Mouse (Mus musculus) layer of hippocampus, adult 2 months (tissue): Measurements from ENCODE around the gene Tubal3. TPM values are rescaled to one million over a fixed set of nuclear protein-coding genes. Genes with fewer than 3 reads are reported as not detected.
"Not testable (repeated sequence)": the region's sequence is repeated elsewhere in the genome, so short reads cannot be mapped to it uniquely, and the experiment has no call there.

ENCODE experiments used
- DNase-seq, 2 experiments: peaks; one replicate each; pipeline ENCODE4 v3.0.0; 2022; ENCODE audit warnings: low spot score in 2 of 2
- H3K27ac ChIP-seq: fragments of 200-600 bp; 2 replicates; pipeline ENCODE4 v1.8.1; 2022
- H3K4me3 ChIP-seq: fragments of 200-600 bp; 2 replicates; pipeline ENCODE4 v1.8.1; 2022; ENCODE audit warnings: mild to moderate bottlenecking
- CTCF ChIP-seq: fragments of 200-600 bp; conservative IDR thresholded peaks from 2 replicates; pipeline ENCODE4 v1.8.1; 2022; ENCODE audit warnings: antibody characterized with exemption, mild to moderate bottlenecking, moderate library complexity
- total RNA-seq, 2 experiments: library from RNA; stranded (reverse); gene quantifications; 2 replicates each; pipeline ENCODE4 v1.2.3; 2021

Gene Tubal3
- total RNA-seq, 2 experiments from 2014 or later, result not detected

DNA sequence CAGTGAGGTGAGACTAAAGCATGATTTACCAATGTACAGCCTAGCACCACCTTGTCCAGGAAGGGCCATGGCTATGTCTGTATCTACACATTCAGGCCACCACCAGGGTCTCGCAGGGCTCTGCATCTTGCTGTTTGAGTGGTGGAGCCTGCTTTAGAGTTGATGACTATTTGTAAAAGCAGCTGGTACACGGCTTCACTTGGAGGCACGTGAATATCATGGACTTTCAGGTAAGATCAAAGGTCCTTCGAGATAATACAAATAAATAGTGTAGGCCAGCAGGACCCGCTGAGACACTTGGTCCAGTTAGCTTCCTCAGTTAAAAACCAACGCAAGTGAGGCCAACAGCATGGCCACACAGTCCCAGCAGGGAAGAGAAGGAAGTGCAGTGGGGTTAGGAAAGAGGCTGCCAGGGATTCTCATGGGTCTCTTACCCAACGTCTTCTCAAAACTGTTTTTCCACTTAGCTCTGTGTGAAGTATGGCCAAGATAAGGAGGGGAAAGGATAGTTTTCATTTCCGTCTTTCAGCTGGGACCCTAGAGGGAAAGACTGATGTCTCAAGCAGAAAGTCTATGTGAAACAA, 22.6 kb upstream of the Tubal3 start:
- no peak overlapping the region for H3K4me3 ChIP-seq
- H3K27ac ChIP-seq, result no peak overlapping the region
- TF ChIP-seq CTCF, result no peak
- no peak for DNase-seq

GRCm38 (mm10) chr13:3896032-3896431, 22.0 kb upstream of the Tubal3 start:
- no peak for TF ChIP-seq CTCF
- H3K27ac ChIP-seq, result no peak overlapping the region
- DNase-seq, result no peak
- H3K4me3 ChIP-seq, result no peak overlapping the region

DNA sequence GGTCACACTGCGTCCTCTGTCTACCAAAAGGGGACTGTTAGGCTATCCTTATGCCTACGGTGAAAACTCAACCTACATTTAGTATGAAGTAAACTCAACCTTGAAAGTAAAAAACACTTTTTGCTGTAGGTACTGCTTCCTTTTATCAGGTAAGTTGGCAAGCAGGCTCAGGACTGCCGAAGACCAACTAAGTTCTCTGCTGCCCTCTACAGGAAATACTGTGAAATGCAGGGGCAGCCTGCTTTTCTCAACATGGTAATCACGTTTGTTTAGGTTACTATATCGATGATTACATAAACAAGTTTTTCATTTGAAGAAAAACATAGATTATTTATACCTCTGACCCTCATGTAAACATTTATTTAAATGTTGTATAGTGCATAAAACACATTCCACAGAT, 21.2 kb upstream of the Tubal3 start:
- peak; percentile 43 to 82 for DNase-seq
- TF ChIP-seq CTCF, result peak; percentile 100
- H3K4me3 ChIP-seq, result no peak overlapping the region
- H3K27ac ChIP-seq, result no peak overlapping the region

GRCm38 (mm10) chr13:3898202-3898601, 19.9 kb upstream of the Tubal3 start:
- not testable (repeated sequence) for H3K4me3 ChIP-seq, H3K27ac ChIP-seq

DNA sequence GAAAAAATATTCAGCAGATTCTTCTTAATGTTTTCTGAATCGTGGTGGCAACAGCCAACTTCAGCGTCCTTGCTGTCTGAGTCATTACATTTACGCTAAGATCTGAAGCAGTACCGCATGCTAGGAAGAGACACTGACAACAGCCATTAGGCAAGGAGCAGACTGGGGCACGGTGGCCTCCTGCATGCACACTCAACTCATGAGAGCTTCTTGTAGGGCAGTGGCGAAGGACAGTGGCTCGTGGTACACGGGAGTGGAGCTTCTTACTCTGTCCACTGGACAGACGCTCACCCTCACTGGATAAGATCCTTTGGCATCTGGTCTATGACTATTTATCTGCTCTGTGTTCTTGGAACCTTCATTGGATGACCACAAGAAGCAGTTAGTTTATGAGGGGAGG, 18.8 kb upstream of the Tubal3 start:
- TF ChIP-seq CTCF, result no peak
- Histone ChIP-seq H3K27ac (no peak overlapping the region), H3K4me3 (no peak overlapping the region)
- no peak for DNase-seq

More at GRCm38 (mm10) chr13:3898202-3898601, 19.9 kb upstream of the Tubal3 start:
- DNase-seq, result not testable (repeated sequence)

DNA sequence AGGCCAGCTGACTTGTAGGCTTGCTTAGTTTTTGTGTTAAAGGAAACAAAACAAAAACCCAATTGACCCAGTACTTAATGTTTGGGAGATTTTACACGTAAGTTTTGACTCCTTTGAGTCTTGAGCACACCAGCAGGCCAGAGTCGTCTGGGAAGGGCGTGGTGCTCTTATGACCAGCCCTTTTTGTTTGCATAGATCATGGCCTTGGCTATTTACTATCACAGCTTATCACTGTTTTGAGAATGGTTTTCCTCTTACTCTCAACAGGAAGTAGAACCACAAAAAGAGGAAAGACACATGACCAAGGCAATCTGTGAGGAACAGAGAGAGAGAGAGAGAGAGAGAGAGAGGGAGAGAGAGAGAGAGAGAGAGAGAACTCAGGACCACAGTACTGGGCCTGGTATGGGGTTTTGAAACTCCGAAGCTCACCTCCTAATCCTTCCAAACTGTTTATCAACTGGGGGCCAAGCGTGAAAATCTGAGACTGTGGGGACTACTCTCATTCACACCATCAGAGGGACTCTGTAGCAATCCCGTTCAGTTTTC, 10.8 kb upstream of the Tubal3 start:
- no peak for TF ChIP-seq CTCF
- Histone ChIP-seq H3K27ac (no peak overlapping the region), H3K4me3 (no peak overlapping the region)
- DNase-seq, result no peak

- TF ChIP-seq CTCF, result no peak
- DNase-seq, result no peak
- Histone ChIP-seq H3K27ac (no peak overlapping the region), H3K4me3 (no peak overlapping the region)
Observed at GRCm38 (mm10) chr13:3908262-3908661, 9.8 kb upstream of the Tubal3 start.

- H3K27ac ChIP-seq, result no peak overlapping the region
- no peak for TF ChIP-seq CTCF
- H3K4me3 ChIP-seq, result no peak overlapping the region
- DNase-seq, result no peak
Observed at GRCm38 (mm10) chr13:3910356-3910755, 7.7 kb upstream of the Tubal3 start.

GRCm38 (mm10) chr13:3913504-3913903, 4.6 kb upstream of the Tubal3 start:
- no peak for TF ChIP-seq CTCF
- H3K27ac ChIP-seq, result no peak overlapping the region
- no peak overlapping the region for H3K4me3 ChIP-seq
- DNase-seq, result no peak

DNA sequence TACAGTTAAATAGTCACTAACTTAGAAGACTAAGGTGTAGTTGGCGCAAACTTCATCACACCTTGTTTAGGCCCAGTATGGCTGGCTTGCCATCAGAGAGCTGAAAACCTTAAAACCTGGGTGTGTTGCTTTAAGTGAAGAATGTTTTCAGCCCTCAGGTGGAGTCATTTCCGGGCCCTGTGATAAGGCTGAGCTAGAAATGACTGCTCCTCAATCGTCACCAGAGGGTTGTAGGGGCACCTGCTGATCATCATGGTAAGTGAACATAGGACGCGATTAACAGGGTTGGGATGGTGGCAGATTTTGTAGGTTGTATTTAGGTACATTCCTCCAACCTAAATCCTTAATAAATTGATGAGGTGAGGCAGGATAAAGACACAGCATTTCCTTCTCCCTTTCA, 6.4 kb downstream of the Tubal3 start:
- Histone ChIP-seq H3K27ac (no peak overlapping the region), H3K4me3 (no peak overlapping the region)
- TF ChIP-seq CTCF, result no peak
- DNase-seq, result no peak

DNA sequence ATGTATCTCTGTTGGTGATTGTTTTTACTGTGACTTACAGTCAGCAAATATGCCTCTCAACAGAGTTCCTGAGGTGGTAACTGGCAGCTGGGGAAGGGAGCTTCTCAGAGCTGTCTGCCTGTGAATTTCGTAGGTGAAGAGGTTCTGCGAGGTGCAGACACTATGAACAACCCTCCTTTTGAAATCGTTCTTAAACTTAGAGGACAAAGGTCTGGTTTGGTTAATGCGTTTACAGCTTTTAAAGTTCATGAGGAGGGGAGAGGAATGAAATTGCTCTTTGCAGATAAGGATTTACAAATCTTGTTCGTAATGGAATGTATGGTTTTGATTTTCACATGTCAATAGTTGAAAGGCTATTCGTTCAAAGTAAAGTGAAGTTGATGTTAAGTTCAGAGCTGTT, 7.6 kb downstream of the Tubal3 start:
- Histone ChIP-seq H3K27ac (no peak overlapping the region), H3K4me3 (no peak overlapping the region)
- TF ChIP-seq CTCF, result no peak
- DNase-seq, result no peak

DNA sequence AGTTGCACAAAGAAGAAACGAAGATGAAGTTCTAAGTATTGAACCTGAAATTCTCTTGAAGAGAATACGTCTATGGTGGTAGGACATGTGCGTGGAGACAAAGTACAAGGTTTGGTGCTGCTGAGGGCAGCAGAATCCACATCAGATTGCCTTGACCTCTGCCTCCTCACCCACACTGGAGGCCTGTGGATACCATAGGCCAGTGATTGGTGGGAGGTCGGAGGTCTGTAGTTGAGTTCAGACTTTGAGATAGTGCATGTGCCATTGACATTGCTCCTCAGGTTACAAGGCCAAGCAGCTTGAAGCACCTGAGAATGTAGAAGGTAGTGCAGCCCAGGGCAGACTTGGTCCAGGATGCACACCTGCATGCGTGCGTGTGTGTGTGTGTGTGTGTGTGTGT, 8.0 kb downstream of the Tubal3 start:
- TF ChIP-seq CTCF, result no peak
- H3K27ac ChIP-seq, result no peak overlapping the region
- no peak for DNase-seq
- no peak overlapping the region for H3K4me3 ChIP-seq

DNA sequence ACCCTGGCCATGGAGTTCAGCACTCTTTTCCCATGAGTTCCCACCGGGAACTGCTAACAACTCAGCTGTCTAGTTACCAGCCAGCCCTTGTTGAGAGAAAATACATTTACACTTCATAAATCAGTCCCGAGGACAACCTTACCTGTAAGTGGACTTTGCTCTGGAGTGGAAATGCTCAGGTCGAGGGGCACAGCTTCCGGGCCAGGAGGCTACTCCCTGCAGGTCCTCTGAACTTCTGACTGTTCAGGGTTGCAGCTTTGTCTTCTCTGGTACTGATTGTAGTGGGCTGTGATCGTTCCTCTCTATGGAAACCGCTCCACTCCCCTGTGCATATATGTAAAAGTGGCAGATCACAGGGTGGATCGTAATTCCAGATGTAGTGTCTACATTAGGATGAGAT, 26.6 kb downstream of the Tubal3 start:
- DNase-seq, result no peak

DNA sequence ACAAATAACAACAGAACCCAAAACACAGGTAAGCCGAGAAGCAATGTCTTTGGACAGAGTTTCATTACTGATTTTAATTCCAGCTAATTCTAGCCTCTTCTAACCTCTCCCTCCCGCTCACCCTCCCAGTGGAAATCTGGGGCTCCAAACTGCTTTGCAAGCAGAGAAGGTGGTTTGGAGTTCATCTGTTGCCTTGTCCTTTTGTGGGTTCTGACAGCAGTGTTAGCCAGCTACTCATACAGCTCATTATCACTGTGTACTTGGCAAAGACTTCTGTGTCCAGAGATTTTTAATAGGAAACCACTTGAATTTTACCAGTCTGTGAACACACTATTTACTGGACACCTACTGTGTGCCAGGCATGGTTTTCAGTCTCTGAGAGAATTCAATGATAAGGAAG, 27.2 kb downstream of the Tubal3 start, which contains the start of gene Ucn3:
Gene Ucn3, minus strand, starts transcription at position 101 of the 400 bp plus-strand sequence.
- no peak within 1 kb of the TSS for H3K27ac ChIP-seq
- no peak for DNase-seq
- no peak within 1 kb of the TSS for H3K4me3 ChIP-seq
- no peak for TF ChIP-seq CTCF

More for the DNA sequence above, 26.6 kb downstream of the Tubal3 start:
- Histone ChIP-seq H3K27ac (no peak overlapping the region), H3K4me3 (no peak overlapping the region)
- no peak for TF ChIP-seq CTCF

DNA sequence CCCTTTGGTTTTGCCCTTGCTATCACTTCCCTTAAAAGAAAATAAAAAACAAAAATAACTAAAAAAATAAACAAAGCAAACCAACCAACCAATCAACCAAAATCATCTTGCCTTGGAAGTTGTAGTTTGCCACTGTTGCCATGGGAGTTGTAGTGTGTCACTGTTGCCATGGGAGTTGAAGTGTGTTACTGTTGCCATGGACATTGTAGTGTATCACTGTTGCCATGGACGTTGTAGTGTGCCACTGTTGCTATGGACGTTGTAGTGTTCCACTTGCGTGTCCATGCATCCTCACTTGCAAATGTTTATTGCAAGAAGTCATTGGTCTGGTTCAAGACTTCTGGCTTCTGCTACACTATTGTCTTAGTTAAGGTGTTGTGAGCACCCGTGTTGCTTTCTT, 29.2 kb downstream of the Tubal3 start:
- TF ChIP-seq CTCF, result no peak
- H3K4me3 ChIP-seq, result no peak overlapping the region

More for the DNA sequence above, 29.2 kb downstream of the Tubal3 start:
- no peak overlapping the region for H3K27ac ChIP-seq
- DNase-seq, result no peak
